Mouse (Mus musculus) left cerebral cortex, adult 2 months (tissue): ENCODE results near the gene Pqbp1. TPM values are rescaled to one million over a fixed set of nuclear protein-coding genes. Genes with fewer than 3 reads are reported as not detected.
"Not testable (repeated sequence)": the region's sequence is repeated elsewhere in the genome, so short reads cannot be mapped to it uniquely, and the experiment has no call there.

Experiments
- DNase-seq, 2 experiments: peaks; one replicate each; pipeline ENCODE4 v3.0.0; 2021 to 2022; ENCODE audit warnings: low spot score in 2 of 2, mixed read lengths in 1 of 2; ENCODE audit errors: extremely low spot score in 1 of 2
- H3K27ac ChIP-seq: fragments of 200-600 bp; 2 replicates; pipeline ENCODE4 v1.8.1; 2022
- H3K4me3 ChIP-seq: fragments of 200-600 bp; 2 replicates; pipeline ENCODE4 v1.8.1; 2022
- CTCF ChIP-seq: fragments of 200-600 bp; IDR thresholded peaks from 2 replicates; pipeline ENCODE4 v1.8.1; 2022; ENCODE audit warnings: antibody characterized with exemption, mild to moderate bottlenecking, moderate library complexity
- intact Hi-C: fragments of 180-260 bp; cut with DNase I; formaldehyde crosslinking; loops from one replicate; pipeline ENCODE4 v1.15.1; 2025
- total RNA-seq, 2 experiments: library from RNA; stranded (reverse); gene quantifications; 2 replicates each; pipeline ENCODE4 v1.2.3; 2021

The Pqbp1 gene
- total RNA-seq, 2 experiments from 2014 or later, result 80.5 to 83.6 TPM

- TF ChIP-seq CTCF, result no peak
- peak within 1 kb of the TSS; percentile 53 for H3K4me3 ChIP-seq
- H3K27ac ChIP-seq, result peak within 1 kb of the TSS; percentile 81
- intact Hi-C loops, result loop anchor here (5.0 to 10.0 kb wide), 2 partner anchors 98 to 185 kb away; partner anchors contain the start of gene Glod5
- peak; percentile 40 to 46 for DNase-seq
Observed at GRCm38 (mm10) chrX:7919601-7920383, 20.7 kb upstream of the Pqbp1 start, which contains the start of gene Pcsk1n. Gene Pcsk1n (plus strand): TSS chrX:7919822.

- intact Hi-C loops, result loop anchor here (5.0 to 10.0 kb wide), 2 partner anchors 99 to 187 kb away; partner anchors contain the start of gene Glod5
- not testable (repeated sequence) for H3K4me3 ChIP-seq, H3K27ac ChIP-seq, DNase-seq
Observed at GRCm38 (mm10) chrX:7917960-7918359, 18.9 kb upstream of the Pqbp1 start.

GRCm38 (mm10) chrX:7915669-7916068 lies 16.6 kb upstream of the Pqbp1 start:
- DNase-seq, H3K27ac ChIP-seq, H3K4me3 ChIP-seq: not testable (repeated sequence)
- TF ChIP-seq CTCF, result peak; percentile 15
- intact Hi-C loops, result loop anchor here (5.0 to 10.0 kb wide), 2 partner anchors 102 to 189 kb away; partner anchors contain the start of gene Glod5

GRCm38 (mm10) chrX:7910473-7910872 lies 11.4 kb upstream of the Pqbp1 start:
- intact Hi-C loops, result loop anchor here (10.0 kb wide), 1 partner anchor 194 kb away; no protein-coding TSS in a partner anchor
- H3K27ac ChIP-seq, result no peak overlapping the region
- H3K4me3 ChIP-seq, result no peak overlapping the region
- no peak; the same call in 1 of the 2 replicates for TF ChIP-seq CTCF
- no peak for DNase-seq

- DNase-seq, H3K4me3 ChIP-seq, H3K27ac ChIP-seq, intact Hi-C loops: not testable (repeated sequence)
Observed at GRCm38 (mm10) chrX:7909242-7909641, 10.2 kb upstream of the Pqbp1 start, which contains the start of gene Gm10490. Gene Gm10490 (plus strand): TSS chrX:7909542.

- H3K27ac ChIP-seq, result no peak within 1 kb of the TSS
- intact Hi-C loops, result no loop called here
- no peak within 1 kb of the TSS for H3K4me3 ChIP-seq
- TF ChIP-seq CTCF, result no peak
- DNase-seq, result no peak
Observed at GRCm38 (mm10) chrX:7907735-7908134, 8.7 kb upstream of the Pqbp1 start, which contains the start of gene Gm10491. Gene Gm10491 (minus strand): TSS chrX:7907835.

- no peak overlapping the region for H3K27ac ChIP-seq
- DNase-seq, result no peak
- no peak overlapping the region for H3K4me3 ChIP-seq
- intact Hi-C loops, result no loop called here
- TF ChIP-seq CTCF, result no peak
Observed at GRCm38 (mm10) chrX:7904441-7904840, 5.4 kb upstream of the Pqbp1 start.

GRCm38 (mm10) chrX:7898211-7898610 lies 858 bp downstream of the Pqbp1 start:
- intact Hi-C loops, result no loop called here

GRCm38 (mm10) chrX:7883841-7884567 lies 15.1 kb downstream of the Pqbp1 start, which contains the start of gene Slc35a2:
Gene Slc35a2 (plus strand): TSS chrX:7884028.
- peak within 1 kb of the TSS; percentile 65 for H3K4me3 ChIP-seq
- DNase-seq, result peak; percentile 69 to 74
- peak; percentile 3 for TF ChIP-seq CTCF
- intact Hi-C loops, result loop anchor here (5.0 kb wide), 1 partner anchor 37 kb away; no protein-coding TSS in a partner anchor
- peak within 1 kb of the TSS; percentile 91 for H3K27ac ChIP-seq

More at GRCm38 (mm10) chrX:7898211-7898610, 858 bp downstream of the Pqbp1 start:
- DNase-seq, result no peak
- H3K4me3 ChIP-seq, result peak overlapping the region; percentile 66
- no peak overlapping the region for H3K27ac ChIP-seq
- no peak for TF ChIP-seq CTCF

GRCm38 (mm10) chrX:7879819-7880218 lies 19.2 kb downstream of the Pqbp1 start:
- peak; percentile 51 to 52 for DNase-seq
- intact Hi-C loops, result loop anchor here (5.0 kb wide), 1 partner anchor 33 kb away; no protein-coding TSS in a partner anchor
- TF ChIP-seq CTCF, result peak; percentile 44
- Histone ChIP-seq H3K4me3 (peak overlapping the region; percentile 64), H3K27ac (peak overlapping the region; percentile 59)

- no peak for TF ChIP-seq CTCF
- Histone ChIP-seq H3K4me3 (peak overlapping the region; percentile 64), H3K27ac (peak overlapping the region; percentile 90)
- intact Hi-C loops, result no loop called here
- DNase-seq, result peak; percentile 18 to 36
Observed at GRCm38 (mm10) chrX:7878495-7878894, 20.6 kb downstream of the Pqbp1 start.
